Mouse (Mus musculus) adrenal gland, postnatal 10 days (tissue): Measurements from ENCODE around the gene 1500015O10Rik. TPM values are rescaled to one million over a fixed set of nuclear protein-coding genes. Genes with fewer than 3 reads are reported as not detected.

Experiments
- DNase-seq: peaks from one replicate; pipeline ENCODE4 v3.0.0; 2021; ENCODE audit warnings: mixed read lengths
- total RNA-seq, 2 experiments: library from RNA; stranded (reverse); gene quantifications; 2 replicates each; pipeline ENCODE4 v1.2.3; 2021

Gene 1500015O10Rik
- total RNA-seq, 2 experiments from 2014 or later, result 74.8 to 75.3 TPM

- no peak for DNase-seq
Observed at GRCm38 (mm10) chr1:43774126-43774525, 43.7 kb downstream of the 1500015O10Rik start.

GRCm38 (mm10) chr1:43776106-43776505, 45.7 kb downstream of the 1500015O10Rik start:
- peak; percentile 58 for DNase-seq

- no peak for DNase-seq
Observed at GRCm38 (mm10) chr1:43781195-43781594, 50.8 kb downstream of the 1500015O10Rik start.

GRCm38 (mm10) chr1:43781672-43782071, 51.3 kb downstream of the 1500015O10Rik start:
- no peak for DNase-seq

- DNase-seq, result no peak
Observed at GRCm38 (mm10) chr1:43782680-43783079, 52.3 kb downstream of the 1500015O10Rik start.

- DNase-seq, result no peak
Observed at GRCm38 (mm10) chr1:43783186-43783585, 52.8 kb downstream of the 1500015O10Rik start.

- no peak for DNase-seq
Observed at GRCm38 (mm10) chr1:43785316-43785715, 54.9 kb downstream of the 1500015O10Rik start.

GRCm38 (mm10) chr1:43786711-43787110, 56.3 kb downstream of the 1500015O10Rik start:
- no peak for DNase-seq

GRCm38 (mm10) chr1:43789765-43790164, 59.4 kb downstream of the 1500015O10Rik start:
- no peak for DNase-seq

Other genes starting within 250 kb of the 1500015O10Rik start
- gene Uxs1, start 97.2 kb downstream of the 1500015O10Rik start, total RNA-seq, result 10 to 100 TPM; 27.6 to 28.2 TPM
- gene Tpp2, start 203.0 kb downstream of the 1500015O10Rik start, total RNA-seq, result 10 to 100 TPM; 42.7 to 49.8 TPM